Mouse (Mus musculus) large intestine, adult 2 months (tissue): Measurements from ENCODE around the gene Nipsnap1. TPM values are rescaled to one million over a fixed set of nuclear protein-coding genes. Genes with fewer than 3 reads are reported as not detected.

Experiments used
- DNase-seq: peaks from one replicate; pipeline ENCODE4 v3.0.0-alpha.2; 2012; ENCODE audit warnings: low read depth, low spot score
- WGBS: fragments of 180-500 bp; shearing (Covaris S2); methylation state at CpG from one replicate; pipeline ENCODE4 v1.1.7; 2018; 5-methylcytosine and 5-hydroxymethylcytosine counted together
- polyA plus RNA-seq: library from polyadenylated mRNA; depleted of rRNA; stranded (reverse); fragments of >200 nt; gene quantifications from 2 replicates; pipeline ENCODE4 v1.2.3, GENCODE M21; 2012; rRNA removed

Gene Nipsnap1
- polyA plus RNA-seq: 26.4 and 70.0 TPM in 2 replicates

GRCm38 (mm10) chr11:4873755-4874475 is at the start of gene Nipsnap1:
Gene Nipsnap1, plus strand, starts transcription at chr11:4873951.
- under 1% methylated on average over 30 of the region's 30 CpGs for WGBS
- no peak for DNase-seq

DNA sequence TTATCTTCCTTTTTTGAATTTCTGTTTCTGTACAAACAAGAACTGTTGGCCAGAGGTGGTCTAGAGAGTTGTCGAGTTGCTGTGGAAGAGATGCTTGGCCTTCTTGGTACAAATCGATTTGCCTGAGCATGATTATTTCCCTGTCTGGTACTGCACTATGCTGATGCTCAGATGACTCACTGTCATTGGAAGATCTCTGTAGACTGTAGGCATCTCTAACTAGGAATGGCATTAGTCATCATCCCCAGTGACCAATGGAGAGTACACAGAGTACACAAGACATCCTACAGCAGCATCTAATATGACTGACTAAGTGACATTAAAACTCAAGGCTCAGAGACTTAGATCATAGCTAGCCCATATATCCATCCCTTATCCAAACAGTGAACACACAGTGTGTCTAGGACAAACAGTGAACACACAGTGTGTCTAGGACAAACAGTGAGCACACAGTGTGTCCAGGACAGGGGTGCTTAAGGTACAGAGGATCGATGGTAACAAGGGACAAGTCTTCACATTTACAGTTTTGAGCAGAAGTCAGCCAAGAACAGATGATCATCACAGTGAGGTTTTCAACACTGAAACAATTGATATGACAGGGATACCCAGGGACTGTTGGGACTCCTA is 47.5 kb upstream of the Nipsnap1 start:
- DNase-seq: no peak

DNA sequence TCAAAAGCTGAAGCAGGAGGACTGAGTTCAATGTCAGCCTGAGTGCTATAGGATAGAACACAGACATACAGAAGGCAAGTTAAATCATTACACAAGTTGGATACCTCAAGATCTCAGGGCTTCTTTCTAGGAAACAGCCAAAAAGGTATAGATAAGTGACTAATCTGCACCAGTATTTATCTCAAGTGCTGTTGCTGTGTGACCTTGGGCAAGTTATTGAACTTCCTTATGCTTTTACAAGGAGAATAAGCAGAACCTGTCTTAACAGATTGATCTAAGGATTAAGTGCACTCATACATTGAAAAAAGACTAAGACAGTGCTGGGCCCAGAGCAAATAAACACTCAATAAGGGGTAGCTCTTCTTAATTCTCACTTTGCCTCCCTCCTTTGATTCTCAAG is 46.4 kb upstream of the Nipsnap1 start:
- DNase-seq: no peak

More for the DNA sequence above, 47.5 kb upstream of the Nipsnap1 start:
- WGBS: 90% methylated on average over 3 of the region's 3 CpGs

DNA sequence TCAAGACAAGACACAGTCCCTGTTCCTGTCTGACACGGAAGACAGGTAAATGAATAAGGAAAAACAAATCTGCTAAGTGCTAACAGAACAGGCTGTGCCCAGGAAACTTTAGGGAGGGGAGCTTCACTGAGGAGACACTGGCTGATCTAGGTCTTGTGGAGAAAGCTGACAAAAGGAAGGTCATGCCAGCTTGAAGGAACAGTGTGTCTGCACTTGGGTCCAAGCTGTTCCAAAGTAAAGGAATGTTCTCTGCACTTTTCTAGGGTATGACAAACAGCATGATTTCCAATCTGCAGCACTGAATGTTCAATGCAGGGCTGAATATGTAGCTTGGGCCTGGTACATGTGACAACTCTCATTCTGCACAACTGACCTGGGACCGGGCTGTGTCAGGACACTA is 45.8 kb upstream of the Nipsnap1 start:
- DNase-seq: no peak
- 67% methylated on average over 2 of the region's 2 CpGs for WGBS

DNA sequence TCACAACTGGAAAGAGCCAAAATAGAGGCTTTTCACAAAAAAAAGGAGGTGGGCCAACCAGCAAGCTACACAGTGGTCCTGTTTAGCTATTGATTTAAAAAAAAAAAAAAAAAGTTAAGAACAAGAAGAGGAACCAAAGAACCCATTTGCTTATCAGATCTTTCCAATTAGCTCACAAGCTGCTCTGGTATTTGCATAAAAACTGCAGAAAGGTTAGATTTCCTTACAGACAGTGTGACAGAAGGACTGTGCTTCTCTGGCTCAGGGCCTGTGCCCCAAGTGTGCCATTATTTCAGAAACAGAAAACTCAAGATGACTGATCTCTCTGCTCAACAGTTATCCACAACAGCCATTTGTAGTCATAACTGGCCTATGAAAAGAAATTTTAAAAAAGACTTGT is 42.7 kb upstream of the Nipsnap1 start:
- DNase-seq: no peak

GRCm38 (mm10) chr11:4833295-4833939 is 40.3 kb upstream of the Nipsnap1 start:
- 67% methylated on average over 3 of the region's 3 CpGs for WGBS
- DNase-seq: no peak

- DNase-seq: no peak
- 61% methylated on average over 6 of the region's 6 CpGs for WGBS
Observed at GRCm38 (mm10) chr11:4835436-4835835, 38.3 kb upstream of the Nipsnap1 start.

GRCm38 (mm10) chr11:4836755-4837154 is 37.0 kb upstream of the Nipsnap1 start:
- no peak for DNase-seq
- 42% methylated on average over 6 of the region's 6 CpGs for WGBS

DNA sequence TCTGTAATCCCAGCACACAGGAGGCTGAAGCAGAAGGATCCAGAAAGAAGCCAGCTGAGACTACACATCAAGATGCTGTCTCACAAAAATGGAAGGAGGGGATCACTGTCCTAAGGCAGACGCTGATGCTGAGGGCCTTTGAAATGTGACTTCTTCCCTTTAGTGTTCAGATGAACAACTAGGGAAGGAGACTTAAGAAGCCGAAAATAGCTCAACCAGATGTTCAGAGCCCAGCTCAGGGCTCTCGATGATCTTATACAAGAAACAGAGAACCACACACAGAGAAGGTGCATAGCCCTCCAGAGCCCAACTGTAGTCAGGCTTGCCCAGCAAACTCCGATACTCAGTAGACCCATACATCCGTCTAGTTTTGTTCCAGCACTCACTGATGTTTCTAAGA is 36.4 kb upstream of the Nipsnap1 start:
- WGBS: 60% methylated on average over 5 of the region's 5 CpGs
- no peak for DNase-seq

GRCm38 (mm10) chr11:4838235-4838634 is 35.5 kb upstream of the Nipsnap1 start:
- WGBS: 88% methylated on average over 1 of the region's 1 CpGs
- DNase-seq: no peak

GRCm38 (mm10) chr11:4840942-4841526 is 32.7 kb upstream of the Nipsnap1 start:
- DNase-seq: no peak
- WGBS: 58% methylated on average over 3 of the region's 3 CpGs

GRCm38 (mm10) chr11:4848483-4849248 is 25.1 kb upstream of the Nipsnap1 start:
- DNase-seq: no peak
- WGBS: under 1% methylated on average over 50 of the region's 50 CpGs

DNA sequence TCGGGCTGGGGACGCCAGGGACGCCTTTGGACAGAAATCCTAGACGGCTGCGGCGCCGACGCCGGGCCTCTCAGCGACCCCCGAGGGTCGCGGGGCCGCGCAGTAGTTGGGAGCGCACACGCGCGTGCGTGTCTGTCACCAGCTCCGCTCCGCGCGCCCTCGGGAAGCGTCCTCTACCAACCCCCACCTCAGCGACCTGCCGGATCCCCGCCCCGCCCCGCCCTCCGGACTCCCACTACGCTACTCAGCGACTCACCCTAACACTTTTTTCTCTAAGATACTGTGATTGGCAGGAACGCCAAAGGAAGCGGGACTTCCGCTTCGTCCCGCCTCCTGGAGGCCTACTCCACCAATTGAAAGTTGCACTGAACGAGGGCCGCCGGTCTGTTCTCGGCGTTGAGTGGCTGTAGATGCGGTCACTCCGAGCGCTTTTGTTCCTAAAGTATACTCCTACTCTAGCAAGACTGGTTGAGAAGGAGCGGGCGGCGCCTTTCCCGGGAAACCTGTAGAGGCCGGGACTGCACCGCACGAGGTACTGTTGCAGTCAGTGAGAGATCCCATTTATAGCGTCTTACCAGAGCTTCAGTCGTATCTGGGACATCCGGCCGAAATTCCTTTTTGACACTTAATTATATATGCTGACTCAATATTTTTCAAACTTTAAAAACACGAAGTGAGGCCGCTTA is 24.4 kb upstream of the Nipsnap1 start, which contains the start of gene Nf2:
Nf2 (minus strand) TSS at position 279 of the 686 bp plus-strand sequence.
- peak; percentile 98 for DNase-seq
- WGBS: under 1% methylated on average over 59 of the region's 60 CpGs

GRCm38 (mm10) chr11:4850404-4850803 is 23.3 kb upstream of the Nipsnap1 start:
- WGBS: 89% methylated on average over 2 of the region's 2 CpGs
- DNase-seq: no peak

GRCm38 (mm10) chr11:4853021-4853420 is 20.7 kb upstream of the Nipsnap1 start:
- DNase-seq: no peak

GRCm38 (mm10) chr11:4854181-4854580 is 19.6 kb upstream of the Nipsnap1 start:
- 94% methylated on average over 5 of the region's 5 CpGs for WGBS
- DNase-seq: no peak

- WGBS: 46% methylated on average over 2 of the region's 2 CpGs
- DNase-seq: no peak
Observed at GRCm38 (mm10) chr11:4858416-4858815, 15.3 kb upstream of the Nipsnap1 start.

DNA sequence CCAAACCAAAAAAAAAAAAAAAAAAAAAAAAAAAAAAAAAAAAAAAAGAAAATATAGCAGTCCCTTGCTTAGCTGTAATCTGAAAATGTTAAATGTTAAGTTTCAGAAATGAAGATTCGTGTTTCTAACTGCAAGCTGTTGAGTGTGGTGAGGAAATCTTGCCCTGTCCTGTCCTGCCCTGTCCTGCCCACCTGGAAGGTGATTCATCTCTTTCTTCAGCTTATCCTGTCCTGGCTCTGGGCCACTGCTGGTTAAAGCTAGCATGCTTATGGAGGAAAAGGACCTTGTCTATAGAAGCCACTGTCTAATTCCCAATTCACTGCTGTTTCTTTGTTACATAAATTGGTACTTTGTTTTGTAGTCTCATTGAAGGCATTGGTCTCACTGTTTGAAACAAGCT is 12.8 kb upstream of the Nipsnap1 start:
- DNase-seq: no peak

More for the DNA sequence above, 12.8 kb upstream of the Nipsnap1 start:
- WGBS: 41% methylated on average over 1 of the region's 1 CpGs
